Mouse (Mus musculus): ENCODE results near the gene Ly75. TPM values are rescaled to one million over a fixed set of nuclear protein-coding genes. Genes with fewer than 3 reads are reported as not detected.

Ly75 gene
- total RNA-seq, 1 experiment from 2014 or later = 12.8 TPM

DNA sequence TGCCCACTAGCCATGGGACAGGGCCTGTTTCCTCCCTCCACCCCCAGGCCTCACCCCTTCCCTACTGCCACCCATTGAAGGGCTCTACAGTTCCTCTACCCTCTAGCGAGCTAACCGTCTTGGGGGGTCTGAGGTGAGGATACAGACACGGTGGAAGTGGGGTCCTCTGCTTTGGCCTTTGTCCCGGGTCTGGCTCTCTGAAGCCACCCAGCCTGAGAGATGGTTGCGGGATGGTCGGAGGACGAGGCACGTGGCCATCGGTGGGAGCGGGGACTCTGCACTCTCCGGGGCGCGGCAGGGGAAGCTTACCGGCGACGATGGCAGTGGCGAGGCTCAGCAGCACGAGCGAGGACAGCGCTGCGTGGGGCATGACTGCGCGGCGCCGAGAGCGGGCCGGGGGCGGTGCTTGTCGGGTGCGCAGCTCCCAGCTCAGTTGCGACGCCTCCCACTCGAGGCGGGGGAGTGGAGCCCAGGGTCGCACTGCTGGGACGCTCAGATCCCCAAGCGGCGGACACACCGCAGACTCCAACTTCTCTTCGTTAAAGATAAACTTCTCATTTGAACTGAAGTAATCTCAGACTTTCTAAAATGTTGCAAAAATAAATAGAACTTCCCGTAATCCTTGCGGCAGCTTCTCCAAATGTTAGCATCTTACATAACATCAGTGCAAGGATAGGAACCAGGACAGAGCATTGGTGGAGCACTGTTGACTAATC lies 99.2 kb downstream of the Ly75 start:
- peak; percentile 76 to 78 for ATAC-seq (replicated peaks in 1 of 2; ENCODE audit: insufficient read depth in 1 of 2, low FRiP score in 2 of 2, low TSS enrichment in 1 of 2, low read depth in 1 of 2, poor library complexity in 2 of 2, severe bottlenecking in 2 of 2)

DNA sequence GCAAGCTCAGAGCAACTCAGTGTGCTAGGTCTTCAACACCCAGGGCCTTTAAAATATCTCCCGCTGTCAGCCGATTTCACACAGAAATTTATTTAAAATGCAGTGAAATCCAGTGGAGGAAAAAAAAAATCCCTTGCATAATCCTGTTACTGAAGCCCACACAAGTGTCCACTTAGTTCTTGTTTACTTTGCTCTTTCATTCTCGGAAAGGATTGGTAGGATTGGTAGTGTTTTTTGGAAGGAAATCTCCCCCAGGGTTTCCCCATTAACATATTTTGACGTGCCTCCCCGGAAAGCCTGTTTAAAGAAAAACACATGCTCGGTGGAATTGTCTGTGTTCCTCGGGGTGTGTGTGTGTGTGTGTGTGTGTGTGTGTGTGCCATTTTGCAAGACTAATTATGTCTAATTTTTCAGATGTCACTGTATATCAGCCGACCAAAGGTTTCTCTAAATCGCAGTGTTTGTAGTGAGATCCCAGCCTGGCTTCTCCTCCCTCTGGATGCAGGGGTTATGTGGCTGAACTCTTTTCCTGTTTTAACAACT lies 99.8 kb downstream of the Ly75 start:
- ATAC-seq (replicated peaks in 1 of 2; ENCODE audit: insufficient read depth in 1 of 2, low FRiP score in 2 of 2, low TSS enrichment in 1 of 2, low read depth in 1 of 2, poor library complexity in 2 of 2, severe bottlenecking in 2 of 2) = no peak

DNA sequence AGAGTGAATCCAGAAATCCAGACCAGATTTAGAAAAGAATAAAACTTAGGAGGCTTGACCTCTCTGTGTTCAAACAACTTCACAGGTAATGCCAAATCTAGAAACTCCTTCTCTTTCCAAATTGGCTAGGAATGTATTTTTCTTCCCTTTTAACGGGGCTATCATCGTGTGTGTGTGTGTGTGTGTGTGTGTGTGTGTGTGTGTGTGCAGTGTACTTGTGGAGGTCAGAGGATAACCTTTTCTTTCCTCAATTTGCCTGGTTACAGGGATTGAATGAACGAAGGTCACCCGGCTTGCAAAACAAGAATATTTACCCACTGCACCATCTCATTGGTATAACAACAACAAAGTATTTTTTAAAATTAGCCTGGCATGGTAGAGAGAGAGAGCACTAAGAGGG lies 100.5 kb downstream of the Ly75 start:
- ATAC-seq (replicated peaks in 1 of 2; ENCODE audit: insufficient read depth in 1 of 2, low FRiP score in 2 of 2, low TSS enrichment in 1 of 2, low read depth in 1 of 2, poor library complexity in 2 of 2, severe bottlenecking in 2 of 2) = no peak

DNA sequence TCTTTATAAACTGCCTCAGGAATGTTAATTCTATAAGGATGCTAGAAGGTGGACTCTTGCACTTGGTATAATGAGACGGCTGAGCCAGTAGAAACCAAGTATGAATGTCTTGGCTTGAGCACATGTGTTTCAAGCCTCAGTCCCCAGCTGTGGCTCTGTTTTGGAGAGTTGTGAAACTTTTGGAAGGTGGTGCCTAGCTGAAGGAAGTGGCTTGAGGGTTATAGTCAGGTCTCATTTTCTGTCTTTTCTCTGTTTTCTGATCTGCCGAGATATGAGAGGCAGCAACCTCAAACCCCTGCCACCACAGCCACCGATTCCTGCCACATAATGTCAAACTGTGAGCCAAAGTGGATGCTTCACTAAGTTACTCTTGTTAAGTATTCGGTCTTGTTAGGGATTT lies 104.5 kb downstream of the Ly75 start:
- peak; percentile 60 to 65 for ATAC-seq (replicated peaks in 1 of 2; ENCODE audit: insufficient read depth in 1 of 2, low FRiP score in 2 of 2, low TSS enrichment in 1 of 2, low read depth in 1 of 2, poor library complexity in 2 of 2, severe bottlenecking in 2 of 2)

DNA sequence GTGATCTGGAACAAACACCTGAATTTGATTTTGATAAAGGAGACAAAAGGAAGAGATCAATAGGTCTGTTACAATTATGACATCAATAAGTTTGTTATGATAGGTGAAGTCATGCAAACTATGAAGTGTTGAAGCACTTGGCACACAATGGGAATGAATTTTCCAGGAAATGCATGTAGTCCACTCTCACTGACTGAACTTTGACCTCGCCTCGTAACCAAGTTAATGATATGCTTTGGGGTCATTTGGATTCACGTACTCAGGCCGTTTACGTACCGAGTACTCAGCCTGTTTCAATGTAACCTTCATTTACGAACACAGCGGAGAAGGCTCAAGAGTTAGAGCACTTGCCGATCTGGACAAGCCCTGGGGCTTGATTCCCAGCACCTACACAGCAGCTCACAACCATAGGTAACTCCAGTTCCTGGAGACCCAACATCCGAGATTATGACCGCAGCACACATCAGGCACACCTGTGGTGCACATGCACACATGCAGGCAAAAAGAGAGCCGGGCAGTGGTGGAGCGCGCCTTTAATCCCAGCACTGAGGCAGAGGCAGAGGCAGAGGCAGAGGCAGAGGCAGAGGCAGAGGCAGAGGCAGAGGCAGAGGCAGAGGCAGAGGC lies 113.1 kb downstream of the Ly75 start:
- no peak for ATAC-seq (replicated peaks in 1 of 2; ENCODE audit: insufficient read depth in 1 of 2, low FRiP score in 2 of 2, low TSS enrichment in 1 of 2, low read depth in 1 of 2, poor library complexity in 2 of 2, severe bottlenecking in 2 of 2)

DNA sequence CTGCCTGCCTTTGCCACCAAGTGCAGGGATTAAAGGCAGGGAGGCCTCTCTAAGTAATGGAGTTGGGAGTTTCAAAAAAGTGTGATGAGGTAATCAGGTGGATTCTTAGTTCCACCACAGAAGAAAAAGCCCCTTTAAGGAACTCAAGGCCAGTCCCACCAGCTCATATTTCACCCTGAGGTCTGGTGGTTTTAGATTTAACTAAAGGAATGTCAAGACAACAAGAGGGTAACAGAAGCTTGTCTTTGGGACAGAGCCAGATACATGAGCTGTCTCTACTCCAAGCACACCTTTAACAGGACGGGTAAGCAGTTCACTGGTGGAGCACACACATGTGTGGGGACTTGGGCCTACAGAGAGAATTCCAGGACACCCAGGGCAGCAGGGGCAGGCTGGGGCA lies 115.5 kb downstream of the Ly75 start:
- 0 out of 4 replicates have a peak, but pooled peaks of 1 of the 2 experiments have one; percentile 12 for ATAC-seq (replicated peaks in 1 of 2; ENCODE audit: insufficient read depth in 1 of 2, low FRiP score in 2 of 2, low TSS enrichment in 1 of 2, low read depth in 1 of 2, poor library complexity in 2 of 2, severe bottlenecking in 2 of 2)

DNA sequence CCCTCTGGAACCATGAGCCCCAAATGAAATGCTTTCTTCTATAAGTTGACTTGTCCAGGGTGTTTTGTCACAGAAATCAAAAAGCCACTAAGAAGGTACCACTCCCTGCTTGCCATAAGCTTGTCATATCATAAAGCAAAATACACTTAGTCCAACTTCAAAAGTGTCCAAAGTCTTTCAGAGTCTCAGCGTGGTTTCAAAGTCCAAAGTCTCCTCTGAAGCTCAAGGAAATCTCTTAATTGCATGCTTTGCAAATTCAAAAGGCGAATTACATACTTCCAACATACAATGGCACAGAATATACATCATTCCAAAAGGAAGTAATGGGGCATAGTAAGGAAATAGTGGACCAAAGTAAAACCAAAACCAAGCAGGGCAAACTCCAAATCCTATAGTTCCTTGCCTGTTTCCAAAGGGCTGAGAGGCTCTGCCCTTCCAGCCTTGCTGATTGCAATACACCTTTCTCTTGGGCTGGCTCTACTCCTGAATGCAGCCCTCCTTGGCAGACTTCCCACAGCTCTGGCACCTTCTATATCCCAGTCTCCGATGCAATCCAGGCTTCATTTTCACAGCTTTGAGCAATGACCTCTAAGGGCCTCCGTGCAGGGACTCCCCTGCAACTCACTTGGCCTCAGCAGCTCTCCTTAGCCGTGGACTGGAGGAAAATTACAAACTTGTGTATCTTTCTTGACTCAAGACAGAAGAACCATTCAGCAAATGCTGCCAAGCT lies 122.3 kb downstream of the Ly75 start:
- ATAC-seq (replicated peaks in 1 of 2; ENCODE audit: insufficient read depth in 1 of 2, low FRiP score in 2 of 2, low TSS enrichment in 1 of 2, low read depth in 1 of 2, poor library complexity in 2 of 2, severe bottlenecking in 2 of 2) = no peak

DNA sequence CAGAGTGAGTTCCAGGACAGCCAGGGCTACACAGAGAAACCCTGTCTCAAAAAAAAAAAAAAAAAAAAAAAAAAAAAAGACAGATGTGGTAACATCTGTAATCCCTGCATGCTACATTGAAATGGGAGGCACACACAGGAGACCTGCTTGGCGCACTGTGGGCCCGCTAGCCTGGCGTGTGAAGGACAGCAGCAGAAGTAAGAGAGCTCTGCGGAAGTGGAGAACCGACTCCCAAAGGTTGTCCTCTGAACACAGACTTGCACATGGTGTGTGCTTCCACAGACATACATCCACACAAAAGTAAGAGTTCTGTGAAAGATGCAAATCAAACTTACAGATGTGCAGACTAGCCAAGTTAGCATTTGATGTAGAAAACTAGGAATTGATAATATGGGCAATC lies 123.9 kb downstream of the Ly75 start:
- no peak for ATAC-seq (replicated peaks in 1 of 2; ENCODE audit: insufficient read depth in 1 of 2, low FRiP score in 2 of 2, low TSS enrichment in 1 of 2, low read depth in 1 of 2, poor library complexity in 2 of 2, severe bottlenecking in 2 of 2)

DNA sequence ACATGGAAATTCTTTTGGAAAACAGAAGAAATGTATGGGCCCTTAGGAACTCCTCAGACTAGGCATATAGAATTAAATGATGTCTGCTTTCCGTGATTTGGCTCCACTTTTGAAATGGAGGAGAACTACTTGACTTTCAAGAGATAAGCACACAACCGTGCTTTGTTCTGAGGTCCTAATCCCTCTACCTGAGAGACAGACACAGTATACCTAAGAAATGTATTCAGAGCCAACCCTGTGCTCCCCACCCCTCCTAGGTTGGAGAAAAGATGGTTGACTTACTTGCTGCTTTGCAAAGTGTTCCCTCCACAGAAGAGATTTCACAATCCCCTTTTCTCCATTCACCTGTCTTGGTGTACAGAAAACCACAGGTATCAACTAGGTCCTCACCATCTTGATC lies 126.4 kb downstream of the Ly75 start:
- ATAC-seq (replicated peaks in 1 of 2; ENCODE audit: insufficient read depth in 1 of 2, low FRiP score in 2 of 2, low TSS enrichment in 1 of 2, low read depth in 1 of 2, poor library complexity in 2 of 2, severe bottlenecking in 2 of 2) = no peak

DNA sequence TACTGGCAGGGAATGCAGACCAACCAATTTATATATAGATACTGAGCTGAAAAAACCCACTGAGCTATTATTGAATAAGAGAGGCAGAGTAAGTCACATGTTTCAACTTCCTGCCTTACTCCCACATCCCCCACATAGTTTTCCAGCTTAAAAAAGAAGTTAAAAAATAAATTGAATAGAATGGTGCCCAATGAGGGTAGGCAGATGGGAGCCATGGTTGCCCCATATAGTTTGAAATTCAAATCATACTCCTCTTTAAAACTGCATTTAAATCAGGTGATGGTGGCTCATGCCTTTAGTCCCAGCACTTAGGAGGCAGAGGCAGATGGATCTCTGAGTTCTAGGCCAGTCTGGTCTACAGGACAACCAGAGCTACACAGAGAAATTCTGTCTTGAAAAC lies 129.6 kb downstream of the Ly75 start:
- no peak for ATAC-seq (replicated peaks in 1 of 2; ENCODE audit: insufficient read depth in 1 of 2, low FRiP score in 2 of 2, low TSS enrichment in 1 of 2, low read depth in 1 of 2, poor library complexity in 2 of 2, severe bottlenecking in 2 of 2)

DNA sequence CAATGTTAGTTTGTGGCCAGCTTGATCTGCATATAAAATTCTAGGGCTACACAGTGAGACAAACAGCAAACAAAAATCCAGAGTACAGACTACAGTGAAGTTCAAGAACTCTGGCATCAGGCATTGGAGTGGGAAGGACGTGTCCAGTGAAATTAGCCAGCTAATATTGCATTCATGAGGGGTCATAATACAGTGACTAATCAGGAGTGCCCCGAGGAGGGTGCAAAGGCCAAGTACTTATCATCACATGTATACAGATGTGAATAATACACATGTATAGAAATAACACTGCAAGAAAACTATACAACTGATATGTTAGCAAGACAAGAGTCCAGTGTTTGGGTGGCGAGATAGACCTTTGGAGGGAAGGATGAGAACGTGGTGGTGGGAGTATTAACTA lies 130.3 kb downstream of the Ly75 start:
- ATAC-seq (replicated peaks in 1 of 2; ENCODE audit: insufficient read depth in 1 of 2, low FRiP score in 2 of 2, low TSS enrichment in 1 of 2, low read depth in 1 of 2, poor library complexity in 2 of 2, severe bottlenecking in 2 of 2) = no peak

Other genes with a start within 250 kb of the Ly75 start
- gene Baz2b, start 173.5 kb downstream of the Ly75 start, total RNA-seq (2017) = 161 and 225 TPM in 2 replicates
- 111 and 135 TPM in 2 replicates for gene March7, start 173.4 kb downstream of the Ly75 start, total RNA-seq (2017)
- gene Cd302, start 98.8 kb downstream of the Ly75 start, total RNA-seq (2017) = 1.6 and 1.7 TPM in 2 replicates
- gene Pla2r1, start 170.0 kb upstream of the Ly75 start, total RNA-seq (2017) = 0.31 TPM in 1 of 2 replicates, not detected in the other

Measured in hematopoietic stem cell, adult 5-6 weeks (primary cell).